Mouse (Mus musculus): Measurements from ENCODE around the gene Tex14. TPM values are rescaled to one million over a fixed set of nuclear protein-coding genes. Genes with fewer than 3 reads are reported as not detected.

Gene Tex14
- polyA plus RNA-seq, 1 experiment, result not detected

GRCm38 (mm10) chr11:87444735-87445428 is 40.0 kb downstream of the Tex14 start:
- TF ChIP-seq GATA1 (IDR thresholded peaks at IDR 0.05; ENCODE audit: low read length), result no peak

GRCm38 (mm10) chr11:87446159-87446558 is 41.3 kb downstream of the Tex14 start:
- TF ChIP-seq GATA1 (IDR thresholded peaks at IDR 0.05; ENCODE audit: low read length), result no peak

- TF ChIP-seq GATA1 (IDR thresholded peaks at IDR 0.05; ENCODE audit: low read length), result no peak
These were observed 42.6 kb downstream of the Tex14 start for GRCm38 (mm10) chr11:87447429-87447828.

- no peak for TF ChIP-seq GATA1 (IDR thresholded peaks at IDR 0.05; ENCODE audit: low read length)
These were observed 44.3 kb downstream of the Tex14 start for GRCm38 (mm10) chr11:87449200-87449547.

GRCm38 (mm10) chr11:87453216-87454034 is 48.6 kb downstream of the Tex14 start:
- TF ChIP-seq GATA1 (IDR thresholded peaks at IDR 0.05; ENCODE audit: low read length), result no peak

GRCm38 (mm10) chr11:87454035-87454690 is 49.3 kb downstream of the Tex14 start:
- TF ChIP-seq GATA1 (IDR thresholded peaks at IDR 0.05; ENCODE audit: low read length), result no peak

GRCm38 (mm10) chr11:87455573-87455972 is 50.7 kb downstream of the Tex14 start:
- no peak for TF ChIP-seq GATA1 (IDR thresholded peaks at IDR 0.05; ENCODE audit: low read length)

- TF ChIP-seq GATA1 (IDR thresholded peaks at IDR 0.05; ENCODE audit: low read length), result no peak
These were observed 51.1 kb downstream of the Tex14 start for GRCm38 (mm10) chr11:87455984-87456383.

GRCm38 (mm10) chr11:87460566-87460965 is 55.7 kb downstream of the Tex14 start:
- no peak for TF ChIP-seq GATA1 (IDR thresholded peaks at IDR 0.05; ENCODE audit: low read length)

- no peak for TF ChIP-seq GATA1 (IDR thresholded peaks at IDR 0.05; ENCODE audit: low read length)
These were observed 57.8 kb downstream of the Tex14 start for GRCm38 (mm10) chr11:87462461-87463242.

- no peak for TF ChIP-seq GATA1 (IDR thresholded peaks at IDR 0.05; ENCODE audit: low read length)
These were observed 58.3 kb downstream of the Tex14 start for GRCm38 (mm10) chr11:87463243-87463540.

GRCm38 (mm10) chr11:87465990-87466593 is 61.2 kb downstream of the Tex14 start:
- no peak for TF ChIP-seq GATA1 (IDR thresholded peaks at IDR 0.05; ENCODE audit: low read length)

GRCm38 (mm10) chr11:87467491-87468277 is 62.8 kb downstream of the Tex14 start:
- no peak for TF ChIP-seq GATA1 (IDR thresholded peaks at IDR 0.05; ENCODE audit: low read length)

GRCm38 (mm10) chr11:87468278-87468655 is 63.4 kb downstream of the Tex14 start:
- TF ChIP-seq GATA1 (IDR thresholded peaks at IDR 0.05; ENCODE audit: low read length), result no peak

All from G1E-ER4 (cell line).